Mouse (Mus musculus) MEL (cell line): ENCODE measurements around the gene Ptprq. TPM values are rescaled to one million over a fixed set of nuclear protein-coding genes. Genes with fewer than 3 reads are reported as not detected.

Experiments used
- DNase-seq: peaks from one replicate; pipeline ENCODE4 v3.0.0; 2011; ENCODE audit warnings: low read depth, low spot score
- H3K27ac ChIP-seq: 2 replicates; pipeline ENCODE4 v1.5.1; 2012; ENCODE audit warnings: low read depth, mild to moderate bottlenecking, control low read depth, low read length, moderate library complexity; ENCODE audit not compliant: control insufficient read depth
- H3K27me3 ChIP-seq, 2 experiments: fragments of 150-350 bp in 1 of 2; sonication (generic) in 1 of 2; 2 replicates each; pipeline ENCODE4 v1.6.1; 2012; ENCODE audit warnings: low read length in 2 of 2, mild to moderate bottlenecking in 2 of 2, improper control_type of control experiment in 1 of 2, moderate library complexity in 1 of 2; ENCODE audit not compliant: insufficient read depth in 2 of 2, control insufficient read depth in 1 of 2
- H3K36me3 ChIP-seq, 2 experiments: 2 replicates each; pipeline ENCODE4 v1.6.1; 2012 to 2014; ENCODE audit warnings: low read length in 2 of 2, improper control_type of control experiment in 1 of 2, inconsistent platforms in 1 of 2, mild to moderate bottlenecking in 1 of 2; ENCODE audit not compliant: insufficient read depth in 2 of 2, control insufficient read depth in 1 of 2
- H3K4me1 ChIP-seq, 2 experiments: fragments of 150-350 bp in 1 of 2; sonication (generic) in 1 of 2; 2 replicates each; pipeline ENCODE4 v1.6.1; 2012; ENCODE audit warnings: low read length in 2 of 2, improper control_type of control experiment in 1 of 2, mild to moderate bottlenecking in 1 of 2; ENCODE audit not compliant: insufficient read depth in 2 of 2, control insufficient read depth in 1 of 2
- H3K4me3 ChIP-seq, 2 experiments: fragments of 150-350 bp in 1 of 2; sonication (generic) in 1 of 2; 2 replicates each; pipeline ENCODE4 v1.5.1; 2012; ENCODE audit warnings: low read depth in 2 of 2, low read length in 2 of 2, mild to moderate bottlenecking in 2 of 2, moderate library complexity in 2 of 2, control low read depth in 1 of 2, improper control_type of control experiment in 1 of 2; ENCODE audit not compliant: control insufficient read depth in 1 of 2, insufficient read depth in 1 of 2
- H3K79me2 ChIP-seq: 2 replicates; pipeline ENCODE4 v1.6.1; 2012; ENCODE audit warnings: mild to moderate bottlenecking, low read length, moderate library complexity; ENCODE audit not compliant: control insufficient read depth, poor library complexity, insufficient read depth
- H3K9ac ChIP-seq: 2 replicates; pipeline ENCODE4 v1.6.1; 2012; ENCODE audit warnings: low read depth, mild to moderate bottlenecking, control low read depth, low read length, moderate library complexity; ENCODE audit not compliant: control insufficient read depth, poor library complexity, severe bottlenecking
- H3K9me3 ChIP-seq: fragments of 150-350 bp; sonication (generic); replicated peaks from 2 replicates; pipeline ENCODE4 v1.6.1; 2012; ENCODE audit warnings: mild to moderate bottlenecking, low read length, improper control_type of control experiment, moderate library complexity; ENCODE audit not compliant: insufficient read depth
- CHD1 ChIP-seq: IDR thresholded peaks from 2 replicates; pipeline ENCODE4 v1.6.1; 2012; ENCODE audit warnings: low read depth, mild to moderate bottlenecking, inconsistent platforms, low read length, improper control_type of control experiment
- CHD2 ChIP-seq: IDR thresholded peaks from 2 replicates; pipeline ENCODE4 v1.6.1; 2011; ENCODE audit warnings: low read length, improper control_type of control experiment
- CTCF ChIP-seq, 3 experiments: IDR thresholded peaks in 2 of 3; conservative IDR thresholded peaks in 1 of 3; 2 replicates each; pipeline ENCODE4 v1.5.1; 2011 to 2012; ENCODE audit warnings: low read length in 3 of 3, low read depth in 2 of 3, mild to moderate bottlenecking in 2 of 3, improper control_type of control experiment in 1 of 3, inconsistent platforms in 1 of 3, mixed read lengths in 1 of 3, moderate library complexity in 1 of 3; ENCODE audit not compliant: control insufficient read depth in 1 of 3, insufficient read depth in 1 of 3, poor library complexity in 1 of 3, severe bottlenecking in 1 of 3
- E2F4 ChIP-seq: IDR thresholded peaks from 2 replicates; pipeline ENCODE4 v1.6.1; 2011; ENCODE audit warnings: low read depth, low read length, improper control_type of control experiment, borderline replicate concordance
- EP300 ChIP-seq, 2 experiments: IDR thresholded peaks; 2 replicates each; pipeline ENCODE4 v1.6.1; 2011; ENCODE audit warnings: improper control_type of control experiment in 2 of 2, low read length in 2 of 2, low read depth in 1 of 2, mild to moderate bottlenecking in 1 of 2
- ETS1 ChIP-seq: IDR thresholded peaks from 2 replicates; pipeline ENCODE4 v1.6.1; 2012; ENCODE audit warnings: low read depth, mild to moderate bottlenecking, inconsistent platforms, low read length, improper control_type of control experiment, moderate library complexity
- GABPA ChIP-seq: IDR thresholded peaks from 2 replicates; pipeline ENCODE4 v1.6.1; 2012; ENCODE audit warnings: low read depth, mild to moderate bottlenecking, inconsistent platforms, low read length, improper control_type of control experiment, moderate library complexity
- JUND ChIP-seq: IDR thresholded peaks from 2 replicates; pipeline ENCODE4 v1.6.1; 2011; ENCODE audit warnings: low read depth, mild to moderate bottlenecking, improper control_type of control experiment, low read length
- KAT2A ChIP-seq: conservative IDR thresholded peaks from 2 replicates; pipeline ENCODE4 v1.6.1; 2012; ENCODE audit warnings: low read depth, low read length, improper control_type of control experiment, inconsistent platforms
- MAFK ChIP-seq: IDR thresholded peaks from 2 replicates; pipeline ENCODE4 v1.6.1; 2011; ENCODE audit warnings: low read depth, mild to moderate bottlenecking, low read length, improper control_type of control experiment, borderline replicate concordance
- MAX ChIP-seq: IDR thresholded peaks from 2 replicates; pipeline ENCODE4 v1.6.1; 2011; ENCODE audit warnings: low read length, improper control_type of control experiment
- MAZ ChIP-seq: IDR thresholded peaks from 2 replicates; pipeline ENCODE4 v1.6.1; 2012; ENCODE audit warnings: low read depth, mild to moderate bottlenecking, inconsistent platforms, low read length, improper control_type of control experiment
- MEF2A ChIP-seq: IDR thresholded peaks from 2 replicates; pipeline ENCODE4 v1.6.1; 2014; ENCODE audit warnings: low read depth, mild to moderate bottlenecking, inconsistent platforms, low read length, improper control_type of control experiment; ENCODE audit not compliant: poor library complexity, insufficient replicate concordance, severe bottlenecking; ENCODE audit errors: extremely low read depth
- MXI1 ChIP-seq: IDR thresholded peaks from 2 replicates; pipeline ENCODE4 v1.6.1; 2011; ENCODE audit warnings: mild to moderate bottlenecking, low read depth, low read length, improper control_type of control experiment
- MYC ChIP-seq: IDR thresholded peaks from 2 replicates; pipeline ENCODE4 v1.6.1; 2011; ENCODE audit warnings: low read depth, mild to moderate bottlenecking, low read length, improper control_type of control experiment, moderate library complexity
- NELFE ChIP-seq: IDR thresholded peaks from 2 replicates; pipeline ENCODE4 v1.6.1; 2011; ENCODE audit warnings: low read depth, low read length, improper control_type of control experiment
- NRF1 ChIP-seq: IDR thresholded peaks from 2 replicates; pipeline ENCODE4 v1.6.1; 2014; ENCODE audit warnings: low read depth, mild to moderate bottlenecking, inconsistent platforms, low read length, improper control_type of control experiment, moderate library complexity; ENCODE audit not compliant: poor library complexity, insufficient read depth, severe bottlenecking
- POLR2A ChIP-seq, 2 experiments: IDR thresholded peaks; 2 replicates each; pipeline ENCODE4 v1.6.1; 2011 to 2012; ENCODE audit warnings: low read length in 2 of 2, mild to moderate bottlenecking in 2 of 2, control low read depth in 1 of 2, improper control_type of control experiment in 1 of 2, low read depth in 1 of 2, moderate library complexity in 1 of 2; ENCODE audit not compliant: control insufficient read depth in 1 of 2, insufficient read depth in 1 of 2, poor library complexity in 1 of 2
- POLR2AphosphoS2 ChIP-seq: IDR thresholded peaks from 2 replicates; pipeline ENCODE4 v1.6.1; 2011; ENCODE audit warnings: low read length, improper control_type of control experiment
- POLR2AphosphoS5 ChIP-seq: IDR thresholded peaks from 2 replicates; pipeline ENCODE4 v1.6.1; 2012; ENCODE audit warnings: low read depth, borderline replicate concordance, mild to moderate bottlenecking, inconsistent platforms, low read length, moderate library complexity, mixed read lengths
- RCOR1 ChIP-seq: IDR thresholded peaks from 2 replicates; pipeline ENCODE4 v1.6.1; 2012; ENCODE audit warnings: low read depth, mild to moderate bottlenecking, inconsistent platforms, low read length, improper control_type of control experiment
- SIN3A ChIP-seq: IDR thresholded peaks from 2 replicates; pipeline ENCODE4 v1.6.1; 2012; ENCODE audit warnings: low read length, improper control_type of control experiment, inconsistent platforms
- SMC3 ChIP-seq: IDR thresholded peaks from 2 replicates; pipeline ENCODE4 v1.6.1; 2011; ENCODE audit warnings: low read depth, low read length, improper control_type of control experiment
- TAL1 ChIP-seq: IDR thresholded peaks from 2 replicates; pipeline ENCODE4 v1.6.1; 2012; ENCODE audit warnings: mild to moderate bottlenecking, inconsistent platforms, low read length, moderate library complexity, mixed read lengths
- TBP ChIP-seq: IDR thresholded peaks from 2 replicates; pipeline ENCODE4 v1.8.0; 2011; ENCODE audit warnings: low read depth, low read length, improper control_type of control experiment
- UBTF ChIP-seq: IDR thresholded peaks from 2 replicates; pipeline ENCODE4 v1.6.1; 2012; ENCODE audit warnings: low read depth, mild to moderate bottlenecking, inconsistent platforms, low read length, improper control_type of control experiment, moderate library complexity, borderline replicate concordance; ENCODE audit not compliant: insufficient read depth
- USF1 ChIP-seq: IDR thresholded peaks from 2 replicates; pipeline ENCODE4 v1.6.1; 2014; ENCODE audit warnings: low read depth, mild to moderate bottlenecking, inconsistent platforms, low read length, improper control_type of control experiment, moderate library complexity
- USF2 ChIP-seq, 2 experiments: IDR thresholded peaks; 2 replicates each; pipeline ENCODE4 v1.6.1; 2011 to 2012; ENCODE audit warnings: improper control_type of control experiment in 2 of 2, low read length in 2 of 2, borderline replicate concordance in 1 of 2, inconsistent platforms in 1 of 2, low read depth in 1 of 2, mild to moderate bottlenecking in 1 of 2; ENCODE audit not compliant: insufficient read depth in 1 of 2
- ZMIZ1 ChIP-seq: IDR thresholded peaks from 2 replicates; pipeline ENCODE4 v1.6.1; 2012; ENCODE audit warnings: low read depth, mild to moderate bottlenecking, inconsistent platforms, low read length, improper control_type of control experiment, moderate library complexity
- polyA plus RNA-seq, 2 experiments: library from polyadenylated mRNA; stranded (reverse) in 1 of 2; unstranded in 1 of 2; fragments of >175 nt in 1 of 2; fragments of >200 nt in 1 of 2; gene quantifications; 2 replicates each; pipeline versions ENCODE4 v1.2.1 to v1.2.4; 2012; ENCODE audit warnings: low replicate concordance in 2 of 2, low read depth in 1 of 2; ENCODE audit not compliant: insufficient read length in 2 of 2, insufficient read depth in 1 of 2, missing spikeins in 1 of 2
- total RNA-seq: library from RNA; depleted of rRNA; stranded (reverse); fragments of 300-350 nt; gene quantifications from 2 replicates; pipeline ENCODE4 v1.2.3, GENCODE M21; 2012

The Ptprq gene
- total and polyA plus RNA-seq, 3 experiments = not detected

GRCm38 (mm10) chr10:107543026-107543425, 176.8 kb downstream of the Ptprq start:
- H3K9me3 ChIP-seq = no peaks in the 10 kb centered on the region
- no peak overlapping the region for H3K4me3 ChIP-seq

DNA sequence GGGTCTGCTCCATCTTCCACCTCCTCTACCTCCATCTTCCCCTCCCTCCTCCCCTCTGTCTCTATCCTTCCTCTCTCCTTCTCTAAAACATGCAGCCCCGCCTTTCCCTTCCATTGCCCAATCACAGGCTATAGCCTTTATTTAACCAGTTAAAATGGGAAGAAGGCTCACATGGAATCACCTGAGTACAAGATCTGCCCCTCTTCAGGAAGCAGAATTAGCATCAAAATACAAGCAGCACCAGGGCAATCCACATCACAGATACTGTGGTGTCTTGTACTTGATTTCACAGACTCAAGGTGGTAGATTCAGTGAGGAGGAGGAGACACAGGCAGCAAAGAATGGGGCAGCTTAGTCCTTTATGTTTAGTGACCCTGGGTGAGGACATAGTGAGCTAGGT, 191.1 kb downstream of the Ptprq start:
- no peak overlapping the region for H3K9ac ChIP-seq
- no peaks in the 10 kb centered on the region for H3K36me3 ChIP-seq
- H3K9me3 ChIP-seq = no peaks in the 10 kb centered on the region
- TF ChIP-seq POLR2A (IDR thresholded peaks at IDR 0.05; ENCODE audit: control insufficient read depth in 1 of 2, insufficient read depth in 1 of 2, low read depth in 1 of 2, low read length in 2 of 2, poor library complexity in 1 of 2) (no peak), E2F4 (no peak), ZMIZ1 (no peak), MXI1 (no peak), UBTF (no peak), MEF2A (no peak), MAFK (no peak), ETS1 (no peak), EP300 (IDR thresholded peaks at IDR 0.05; ENCODE audit: low read depth in 1 of 2, low read length in 2 of 2) (no peak), MAZ (no peak), CHD1 (no peak), MYC (no peak), TBP (no peak), SIN3A (no peak), CHD2 (no peak), KAT2A (no peak), RCOR1 (no peak), POLR2AphosphoS5 (no peak), GABPA (no peak), NRF1 (no peak)
- H3K4me1 ChIP-seq = no peaks in the 10 kb centered on the region
- DNase-seq = no peak
- no peak overlapping the region for H3K27ac ChIP-seq
- H3K79me2 ChIP-seq = no peaks in the 10 kb centered on the region
- no peak overlapping the region for H3K4me3 ChIP-seq
- no peaks in the 10 kb centered on the region for H3K27me3 ChIP-seq

More at GRCm38 (mm10) chr10:107543026-107543425, 176.8 kb downstream of the Ptprq start:
- no peaks in the 10 kb centered on the region for H3K27me3 ChIP-seq
- no peaks in the 10 kb centered on the region for H3K36me3 ChIP-seq
- DNase-seq = no peak
- no peak for TF ChIP-seq NRF1
- no peak for TF ChIP-seq SMC3
- TF ChIP-seq KAT2A = no peak
- TF ChIP-seq ETS1 = no peak
- no peak for TF ChIP-seq SIN3A
- TF ChIP-seq E2F4 = no peak
- no peak for TF ChIP-seq USF1
- no peak for TF ChIP-seq EP300 (IDR thresholded peaks at IDR 0.05; ENCODE audit: low read depth in 1 of 2, low read length in 2 of 2)
- TF ChIP-seq NELFE = no peak
- no peak for TF ChIP-seq MYC
- no peak for TF ChIP-seq USF2 (IDR thresholded peaks at IDR 0.05; ENCODE audit: borderline replicate concordance in 1 of 2, insufficient read depth in 1 of 2, low read depth in 1 of 2, low read length in 2 of 2)
- TF ChIP-seq MAX = no peak
- TF ChIP-seq POLR2AphosphoS2 = no peak
- no peak for TF ChIP-seq MAZ
- TF ChIP-seq POLR2A (IDR thresholded peaks at IDR 0.05; ENCODE audit: control insufficient read depth in 1 of 2, insufficient read depth in 1 of 2, low read depth in 1 of 2, low read length in 2 of 2, poor library complexity in 1 of 2) = no peak
- TF ChIP-seq MXI1 = no peak
- TF ChIP-seq TAL1 = no peak
- TF ChIP-seq JUND = no peak
- no peak for TF ChIP-seq CTCF (IDR thresholded peaks at IDR 0.05 in 2 of 3, conservative IDR thresholded peaks at IDR 0.05 in 1 of 3; ENCODE audit: control insufficient read depth in 1 of 3, insufficient read depth in 1 of 3, low read depth in 2 of 3, low read length in 3 of 3, poor library complexity in 1 of 3, severe bottlenecking in 1 of 3)
- no peaks in the 10 kb centered on the region for H3K79me2 ChIP-seq
- H3K27ac ChIP-seq = no peak overlapping the region
- no peak overlapping the region for H3K9ac ChIP-seq
- no peaks in the 10 kb centered on the region for H3K4me1 ChIP-seq
